Mouse (Mus musculus): ENCODE data around the gene Oas1g.
A peak's percentile ranks its signal among the peaks of the same experiment; 100 is the strongest.
"Not testable (repeated sequence)": the region's sequence is repeated elsewhere in the genome, so short reads cannot be mapped to it uniquely, and the experiment has no call there.

Oas1g gene

DNA sequence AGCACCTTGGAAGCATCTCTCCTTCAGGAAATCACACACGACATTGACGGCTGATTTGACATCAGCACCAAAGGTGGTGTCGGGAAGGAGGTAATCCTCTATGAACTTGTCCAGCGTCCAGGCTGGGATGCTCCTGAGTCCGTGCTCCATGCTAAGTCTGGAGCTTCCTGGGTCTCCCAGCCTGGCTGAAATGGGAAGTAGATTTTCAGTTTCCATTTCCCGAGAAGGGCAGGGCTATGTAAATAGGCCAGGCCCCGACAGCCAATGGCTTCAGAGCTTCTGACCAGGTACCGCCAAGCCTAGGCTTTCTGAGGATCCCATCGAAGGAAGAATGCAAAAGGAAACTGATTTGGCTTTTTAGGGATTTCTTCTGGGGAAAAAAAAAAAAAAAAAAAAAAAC is at the start of gene Oas1g:
TSS of gene Oas1g (minus strand) at position 201 of the 400 bp plus-strand sequence.
- not testable (repeated sequence) for DNase-seq (ENCODE audit: inconsistent age in 2 of 2, low spot score in 1 of 2)

DNA sequence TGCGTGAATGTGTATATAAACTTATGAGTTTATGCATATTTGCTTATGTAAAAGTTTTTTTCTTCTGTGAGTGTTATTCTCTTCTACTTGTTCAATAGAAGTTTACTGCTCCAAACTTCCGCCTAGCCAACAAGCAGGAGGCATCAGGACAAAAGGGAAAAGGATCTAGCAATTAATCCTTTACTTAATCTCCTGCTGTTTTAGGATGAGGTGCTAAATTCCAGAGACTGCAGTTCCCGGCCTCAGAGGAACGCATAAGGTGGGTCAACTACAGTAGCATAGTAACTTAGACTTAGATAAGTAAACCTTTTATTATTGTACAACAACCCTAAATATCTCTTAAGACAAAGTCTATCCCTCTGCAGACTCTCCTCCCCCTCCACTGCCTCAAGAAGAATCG is 46.6 kb upstream of the Oas1g start:
- DNase-seq (ENCODE audit: inconsistent age in 2 of 2, low spot score in 1 of 2) = no peak

DNA sequence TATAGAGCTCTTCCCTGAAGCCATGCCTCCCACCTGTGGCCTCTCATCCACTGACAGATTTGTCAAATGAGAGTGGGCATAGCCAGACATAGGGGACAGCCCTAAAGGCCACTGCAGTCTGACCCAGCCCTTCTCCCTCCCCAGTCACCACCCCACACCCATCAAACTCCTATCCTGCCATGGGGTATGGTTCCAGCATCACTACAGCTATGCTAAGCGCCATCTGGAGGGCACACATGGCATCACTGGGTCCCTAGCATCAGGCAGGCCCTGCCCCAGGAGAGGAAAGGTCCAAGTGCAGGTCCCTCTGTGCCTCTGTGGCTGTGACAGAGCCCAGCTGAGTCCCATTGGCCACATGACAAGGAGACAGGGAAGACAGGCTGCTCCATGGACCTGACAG is 39.6 kb upstream of the Oas1g start:
- no peak for DNase-seq (ENCODE audit: inconsistent age in 2 of 2, low spot score in 1 of 2)

DNA sequence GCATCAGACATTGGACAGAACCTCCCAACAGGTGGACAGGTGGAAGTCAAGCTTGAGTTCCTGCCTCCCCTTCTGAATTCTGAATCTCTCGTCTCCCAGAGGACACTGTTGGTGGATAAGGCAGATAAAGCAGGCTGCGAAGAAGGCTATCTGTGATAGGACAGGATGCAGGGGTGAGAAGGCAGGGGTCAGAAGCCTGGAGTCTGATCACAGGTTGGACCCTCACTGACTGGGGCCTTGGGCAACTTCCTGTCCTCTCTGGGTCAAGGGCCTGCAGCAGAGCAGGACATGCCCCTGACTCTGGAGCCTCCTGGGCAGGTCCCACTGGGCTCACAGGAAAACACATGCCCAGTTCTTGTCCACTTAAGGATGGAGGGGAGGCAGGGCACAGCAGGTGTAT is 38.9 kb upstream of the Oas1g start:
- not testable (repeated sequence) for DNase-seq (ENCODE audit: inconsistent age in 2 of 2, low spot score in 1 of 2)

DNA sequence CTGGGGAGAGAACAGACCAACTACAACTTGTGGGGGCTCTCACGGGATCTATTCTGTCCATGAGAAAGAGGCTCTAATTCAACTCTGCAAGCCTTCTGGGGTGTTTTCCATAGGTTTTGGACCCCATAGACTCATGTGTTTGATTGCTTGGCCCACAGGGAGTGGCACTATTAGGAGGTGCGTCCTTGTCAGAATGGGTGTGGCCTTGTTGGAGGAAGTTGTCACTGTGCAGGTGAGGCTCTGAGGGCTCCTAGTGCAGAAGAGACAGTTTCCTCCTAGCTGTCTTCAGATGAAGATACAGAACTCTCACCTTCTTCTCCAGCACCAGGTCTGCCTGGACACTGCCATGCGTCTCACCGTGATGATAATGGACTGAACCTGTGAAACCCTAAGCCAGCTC is 37.1 kb upstream of the Oas1g start:
- not testable (repeated sequence) for DNase-seq (ENCODE audit: inconsistent age in 2 of 2, low spot score in 1 of 2)

DNA sequence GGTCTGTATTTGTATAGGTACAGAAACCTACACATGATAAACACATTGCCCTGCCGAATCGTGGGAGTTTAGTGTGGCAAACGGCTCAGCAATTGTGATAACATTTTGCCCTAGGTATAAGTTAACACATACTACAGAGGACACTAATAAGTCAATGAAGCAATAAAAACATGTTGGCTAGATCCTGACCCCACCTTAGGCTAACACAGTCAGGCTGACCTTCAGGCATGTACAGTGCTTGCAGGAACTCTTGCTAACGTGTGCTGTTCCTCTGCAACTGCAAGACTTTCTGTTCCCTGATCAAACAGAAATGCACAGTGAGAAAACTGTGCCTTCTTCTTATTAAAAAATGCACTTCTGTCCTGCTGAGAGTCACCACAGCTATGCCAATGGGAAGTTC is 36.6 kb upstream of the Oas1g start:
- no peak for DNase-seq (ENCODE audit: inconsistent age in 2 of 2, low spot score in 1 of 2)

DNA sequence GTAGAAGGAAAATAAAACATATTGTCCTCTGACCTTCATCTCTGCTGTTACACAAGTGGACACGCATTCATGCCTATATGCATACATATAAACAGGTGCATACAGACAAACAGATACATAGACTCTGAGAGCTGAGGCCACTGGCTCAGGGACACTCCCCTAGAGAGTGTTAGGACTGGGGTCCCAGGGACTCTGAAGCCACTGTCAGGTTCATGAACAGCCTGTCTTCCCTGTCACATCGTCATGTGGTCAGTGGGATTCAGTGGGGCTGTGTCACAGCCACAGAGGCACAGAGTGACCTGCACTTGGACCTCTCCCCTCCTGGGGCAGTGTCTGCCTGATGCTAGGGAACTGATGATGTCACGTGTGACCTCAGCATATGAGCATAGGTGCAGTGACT is 32.9 kb upstream of the Oas1g start:
- no peak for DNase-seq (ENCODE audit: inconsistent age in 2 of 2, low spot score in 1 of 2)

DNA sequence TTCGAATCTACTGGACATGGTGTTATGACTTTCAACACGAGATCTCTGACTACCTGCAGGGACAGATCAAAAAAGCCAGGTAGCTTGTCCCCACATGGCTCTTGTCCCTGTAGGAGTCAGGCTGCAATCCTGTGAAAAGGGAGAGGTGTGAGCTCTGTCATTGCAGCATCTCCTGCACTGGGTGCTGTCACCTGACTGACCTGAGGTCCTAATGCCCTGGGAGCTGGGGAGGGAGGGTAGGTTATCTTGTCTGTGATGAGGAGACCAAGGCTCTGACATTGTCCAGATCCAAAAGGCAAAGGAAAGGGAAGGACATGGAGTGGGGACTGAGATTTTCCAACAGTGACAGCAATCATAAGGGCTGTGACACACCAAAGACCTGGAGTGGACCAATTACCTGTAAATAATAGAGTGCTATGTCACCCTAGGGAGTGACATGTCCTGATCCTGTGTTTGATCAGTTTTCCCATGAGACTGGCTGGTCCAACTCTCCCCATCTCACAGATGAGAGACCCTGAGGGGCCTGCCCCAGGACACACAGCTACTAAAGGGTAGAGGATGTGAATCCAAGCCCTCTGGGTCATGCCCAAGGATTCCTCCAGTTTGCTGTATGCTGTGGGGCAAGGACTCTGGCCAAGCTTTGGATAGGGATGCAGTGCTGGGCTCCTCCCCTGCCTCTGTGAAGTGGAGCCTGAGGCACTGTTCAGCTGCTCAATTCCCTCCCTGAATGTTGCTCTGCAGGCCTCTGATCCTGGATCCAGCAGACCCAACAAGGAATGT is 31.9 kb upstream of the Oas1g start:
- not testable (repeated sequence) for DNase-seq (ENCODE audit: inconsistent age in 2 of 2, low spot score in 1 of 2)

DNA sequence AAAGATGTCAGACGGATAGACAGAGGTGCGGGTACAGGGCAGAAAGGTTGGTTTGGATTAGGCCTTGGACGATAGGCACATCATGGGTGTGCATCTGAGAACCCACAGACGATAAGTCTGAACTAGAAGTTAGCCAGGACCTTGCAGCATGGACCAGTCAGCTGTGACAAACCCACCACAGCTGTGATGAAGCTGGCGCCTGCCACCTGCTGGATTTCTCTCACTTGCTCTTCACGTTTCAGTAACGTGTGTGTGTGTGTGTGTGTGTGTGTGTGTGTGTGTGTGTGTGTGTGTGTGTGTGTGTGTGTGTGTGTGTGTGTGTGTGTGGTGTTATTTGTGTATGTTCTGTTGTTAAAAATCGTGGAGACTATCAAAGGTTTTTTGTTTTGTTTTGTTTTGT is 26.8 kb upstream of the Oas1g start, which contains the start of gene Oas1d:
TSS of gene Oas1d (plus strand) at position 333 of the 400 bp plus-strand sequence.
- not testable (repeated sequence) for DNase-seq (ENCODE audit: inconsistent age in 2 of 2, low spot score in 1 of 2)

DNA sequence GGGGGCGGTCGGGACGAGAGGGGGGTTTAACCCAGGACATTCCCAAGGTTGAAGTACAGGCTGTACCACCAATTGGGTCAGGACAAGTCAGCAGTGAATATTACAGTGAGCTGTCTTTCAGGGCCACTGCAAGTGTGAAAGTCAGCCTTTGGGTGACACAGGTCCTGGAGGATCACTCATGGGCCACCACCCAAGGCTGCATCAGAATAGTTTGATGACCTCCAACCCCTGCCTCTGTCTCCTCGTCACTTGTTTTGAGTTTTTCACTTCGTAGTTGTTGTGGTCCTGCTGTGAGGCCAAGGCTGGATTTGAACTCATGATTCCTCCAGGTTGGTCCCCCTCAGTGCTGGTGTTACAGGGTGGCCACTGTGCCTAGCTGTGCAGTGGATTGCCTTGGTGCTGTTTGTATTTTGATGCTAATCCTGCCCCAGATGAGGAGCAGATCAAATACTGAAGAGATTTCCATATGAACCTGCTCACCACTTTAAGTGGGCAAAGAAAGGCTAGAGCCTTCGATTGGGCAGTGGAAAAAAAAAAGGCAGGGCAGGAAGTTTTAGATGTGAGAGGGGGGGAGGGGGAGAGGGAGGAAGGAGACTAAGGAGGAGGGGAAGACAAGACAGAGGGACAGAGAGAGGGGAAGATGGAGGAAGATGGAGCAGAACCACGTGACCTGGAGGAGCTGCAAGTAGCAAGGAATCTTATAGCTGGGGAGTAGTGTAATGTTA is 20.9 kb upstream of the Oas1g start:
- DNase-seq (ENCODE audit: inconsistent age in 2 of 2, low spot score in 1 of 2) = no peak

DNA sequence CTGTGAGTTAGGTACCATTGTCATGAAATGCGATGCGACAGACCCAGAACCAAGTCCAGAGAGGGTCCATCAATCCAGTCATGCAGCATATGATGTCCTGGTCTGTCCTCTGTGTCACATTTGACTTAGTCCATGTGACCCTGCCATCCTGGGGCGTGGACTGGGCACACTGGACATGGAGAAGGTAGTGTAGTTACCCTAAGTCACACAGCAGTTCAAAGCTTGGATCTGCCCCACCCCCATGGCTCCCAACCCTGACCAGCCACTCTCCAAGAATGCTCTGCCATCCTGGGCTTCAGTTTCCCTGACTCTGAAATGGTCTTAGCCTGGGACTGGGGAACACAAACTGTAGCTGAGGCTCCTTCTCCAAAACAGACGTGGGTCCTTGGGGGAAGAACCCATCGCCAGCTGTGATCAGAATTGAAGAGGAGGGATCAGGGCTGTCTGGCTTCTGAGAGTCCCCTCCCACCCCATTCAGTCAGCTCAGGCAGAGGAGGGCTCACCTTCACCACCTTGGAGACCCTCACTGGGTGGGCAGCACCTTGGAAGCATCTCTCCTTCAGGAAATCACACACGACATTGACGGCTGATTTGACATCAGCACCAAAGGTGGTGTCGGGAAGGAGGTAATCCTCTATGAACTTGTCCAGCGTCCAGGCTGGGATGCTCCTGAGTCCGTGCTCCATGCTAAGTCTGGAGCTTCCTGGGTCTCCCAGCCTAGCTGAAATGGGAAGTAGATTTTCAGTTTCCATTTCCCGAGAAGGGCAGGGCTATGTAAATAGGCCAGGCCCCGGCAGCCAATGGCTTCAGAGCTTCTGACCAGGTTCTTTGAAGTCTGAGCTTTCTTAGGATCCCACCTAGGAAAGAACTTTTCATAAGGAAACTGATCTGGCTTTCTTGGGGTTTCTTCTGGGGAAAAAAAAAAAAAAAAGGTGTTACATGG is 19.6 kb upstream of the Oas1g start, which contains the start of gene Oas1a:
TSS of gene Oas1a (minus strand) at position 731 of the 943 bp plus-strand sequence.
- peak in 1 of 2 experiments; percentile 32 for DNase-seq (ENCODE audit: inconsistent age in 2 of 2, low spot score in 1 of 2)

DNA sequence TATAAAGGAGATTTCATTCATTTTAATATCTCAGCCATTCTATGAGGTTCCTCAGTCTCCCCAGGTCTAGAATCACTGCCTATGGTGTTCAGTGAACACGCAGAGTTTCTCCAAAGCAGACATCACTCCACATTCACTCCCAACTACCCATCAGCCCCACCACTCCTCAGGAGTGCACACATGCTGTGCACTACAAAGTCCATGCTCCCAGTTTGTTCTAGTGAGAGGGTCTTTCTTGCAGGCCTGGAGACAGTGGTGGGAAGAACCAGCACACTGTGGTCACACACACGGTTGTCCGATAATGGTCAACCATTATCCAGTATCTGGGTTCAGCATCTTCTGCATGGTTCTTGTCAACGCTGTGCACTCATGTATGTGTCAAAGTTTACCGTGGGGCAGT is 14.6 kb upstream of the Oas1g start:
- DNase-seq (ENCODE audit: inconsistent age in 2 of 2, low spot score in 1 of 2) = no peak

DNA sequence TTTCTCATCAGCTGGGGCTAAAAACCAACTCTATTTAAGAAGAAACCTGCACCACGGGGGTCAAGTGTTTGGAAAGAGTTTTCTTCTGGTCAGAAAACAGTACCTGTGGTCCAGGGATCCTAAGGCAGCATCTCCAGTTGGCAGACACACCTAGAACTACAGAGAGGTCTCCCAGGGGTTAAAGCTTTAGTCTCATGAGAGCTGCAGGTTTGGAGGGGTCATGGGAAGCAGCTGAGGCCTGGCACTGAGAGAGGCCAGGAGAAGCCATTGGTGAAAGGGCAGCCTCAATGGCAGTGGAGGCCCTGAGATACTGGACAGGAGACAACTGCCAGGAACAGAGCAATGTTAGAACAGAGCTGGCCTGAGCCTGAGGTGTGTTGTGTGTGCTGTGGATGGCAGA is 13.3 kb upstream of the Oas1g start:
- DNase-seq (ENCODE audit: inconsistent age in 2 of 2, low spot score in 1 of 2) = no peak

DNA sequence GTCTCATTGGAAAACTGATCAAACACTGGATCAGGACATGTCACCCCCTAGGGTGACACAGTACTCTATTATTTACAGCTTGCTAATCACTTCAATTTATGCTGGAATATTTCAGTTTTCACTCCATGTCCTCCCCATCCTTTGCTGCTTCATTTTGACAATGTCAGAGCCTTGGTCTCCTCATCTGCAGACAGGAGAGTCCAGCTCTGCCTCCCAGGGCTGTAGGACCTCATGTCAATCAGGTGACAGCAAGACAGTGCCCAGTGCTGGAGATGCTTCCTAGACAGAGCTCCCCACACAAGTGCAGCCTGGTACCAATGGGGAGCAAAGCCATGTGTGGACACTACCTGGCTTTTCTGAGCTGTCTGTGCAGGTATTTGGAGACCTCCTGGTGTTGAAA is 11.3 kb upstream of the Oas1g start:
- DNase-seq (ENCODE audit: inconsistent age in 2 of 2, low spot score in 1 of 2) = no peak

DNA sequence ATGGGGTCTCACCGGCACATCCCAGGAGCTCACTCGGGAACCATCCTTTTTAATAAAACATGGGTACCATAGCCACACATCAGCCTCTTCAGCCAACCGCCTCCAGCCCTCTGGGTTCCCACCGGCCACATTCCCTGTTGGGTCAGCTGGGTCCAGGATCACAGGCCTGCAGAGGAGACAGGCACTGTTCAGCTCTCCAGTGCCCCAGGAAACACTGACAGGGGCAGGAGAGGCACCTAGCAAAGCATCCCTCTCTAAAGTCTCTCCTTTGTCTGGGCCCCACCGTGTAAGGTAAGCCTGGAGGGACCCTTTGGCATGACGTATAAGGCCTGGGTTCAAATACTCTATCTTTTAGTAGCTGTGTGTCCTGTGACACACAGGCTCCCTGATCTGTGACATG is 10.9 kb upstream of the Oas1g start:
- DNase-seq (ENCODE audit: inconsistent age in 2 of 2, low spot score in 1 of 2) = no peak

DNA sequence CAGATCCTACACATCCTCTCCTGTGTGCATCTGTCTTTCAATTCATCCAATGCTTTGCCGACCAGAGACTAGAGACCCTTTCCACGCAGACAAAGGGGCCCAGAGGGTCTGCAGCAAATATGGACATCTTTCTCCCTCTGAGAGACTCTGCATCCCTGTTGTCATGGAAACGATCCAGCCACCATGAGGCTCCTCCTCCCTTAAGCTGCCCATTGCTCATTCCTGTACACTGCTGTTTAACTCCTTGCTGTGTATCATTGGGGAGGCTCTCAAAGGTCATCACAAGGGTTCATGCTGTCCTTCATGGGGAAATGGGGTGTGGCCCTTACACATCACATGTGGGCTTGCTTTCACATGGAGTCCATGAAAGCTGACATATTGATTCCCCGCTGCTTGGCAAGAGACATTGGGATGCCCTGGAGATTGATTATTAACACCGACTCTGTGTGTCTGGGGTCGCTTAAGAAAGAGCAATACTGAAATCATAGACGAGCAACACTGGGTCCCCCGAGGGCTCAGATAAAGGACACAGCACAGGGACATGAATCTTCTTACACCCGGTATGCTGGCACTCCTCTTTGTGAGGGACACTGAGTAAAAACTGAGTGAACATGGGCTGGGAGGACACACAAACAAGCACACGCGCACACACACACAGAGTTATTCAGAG is 8.0 kb upstream of the Oas1g start:
- no peak for DNase-seq (ENCODE audit: inconsistent age in 2 of 2, low spot score in 1 of 2)

DNA sequence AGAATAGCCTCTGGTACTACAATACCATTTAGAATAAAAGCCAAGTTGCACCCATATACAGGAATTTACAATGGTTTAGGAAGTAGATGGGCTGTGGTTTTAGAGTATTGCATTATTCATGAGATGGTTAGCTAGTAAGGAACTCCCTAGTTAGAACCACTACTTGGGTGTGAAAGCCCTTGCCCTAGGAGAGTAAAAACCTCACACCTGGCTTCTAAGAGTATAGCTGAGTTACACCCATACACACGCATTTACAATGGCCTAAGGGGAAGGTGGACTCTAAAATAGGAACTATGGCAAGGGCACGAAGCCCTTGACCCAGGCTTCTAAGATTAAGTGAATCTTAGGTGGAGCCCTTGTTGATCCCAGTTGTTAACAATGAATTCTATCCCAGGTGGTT is 7.3 kb upstream of the Oas1g start:
- DNase-seq (ENCODE audit: inconsistent age in 2 of 2, low spot score in 1 of 2) = not testable (repeated sequence)

DNA sequence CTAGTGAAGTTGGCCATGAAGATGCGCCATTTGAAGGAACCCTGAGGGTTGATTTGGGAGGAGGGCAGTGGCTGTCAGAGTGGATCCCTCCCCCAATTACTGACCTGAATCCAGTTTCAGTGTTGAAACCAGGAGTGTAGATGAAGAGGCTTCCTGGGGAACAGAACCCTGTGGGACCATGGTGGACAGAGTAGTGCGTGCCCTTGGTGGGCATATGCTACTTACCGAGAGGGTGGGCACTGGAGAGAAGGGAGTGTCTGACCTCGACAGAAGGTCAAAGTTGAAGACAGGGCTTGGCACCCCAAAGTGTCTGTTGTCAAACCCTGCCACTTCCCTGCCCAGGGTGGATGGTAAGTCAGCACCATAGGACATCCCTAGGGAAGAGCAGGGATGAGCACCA is 6.5 kb upstream of the Oas1g start:
- DNase-seq (ENCODE audit: inconsistent age in 2 of 2, low spot score in 1 of 2) = not testable (repeated sequence)

DNA sequence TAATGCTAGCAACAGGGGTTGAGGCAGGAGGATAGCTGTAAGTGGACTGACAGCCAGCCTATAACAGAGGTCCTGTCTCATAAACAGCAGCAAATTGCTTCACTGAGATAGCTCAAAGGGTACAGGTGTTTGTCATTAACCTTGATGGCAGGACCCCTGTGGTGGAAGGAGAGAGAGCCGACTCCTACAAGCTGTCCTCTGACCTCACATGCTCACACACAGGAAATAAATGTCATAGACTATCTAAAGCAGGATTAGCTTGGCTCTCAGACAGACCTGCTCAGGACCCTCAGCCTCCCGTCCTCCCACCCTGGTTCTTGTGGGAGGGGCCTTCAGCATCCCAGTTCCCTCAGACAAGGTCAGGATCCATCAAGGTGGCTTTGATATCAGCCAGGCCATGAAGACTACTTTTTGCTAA is 4.8 kb upstream of the Oas1g start:
- no peak for DNase-seq (ENCODE audit: inconsistent age in 2 of 2, low spot score in 1 of 2)

DNA sequence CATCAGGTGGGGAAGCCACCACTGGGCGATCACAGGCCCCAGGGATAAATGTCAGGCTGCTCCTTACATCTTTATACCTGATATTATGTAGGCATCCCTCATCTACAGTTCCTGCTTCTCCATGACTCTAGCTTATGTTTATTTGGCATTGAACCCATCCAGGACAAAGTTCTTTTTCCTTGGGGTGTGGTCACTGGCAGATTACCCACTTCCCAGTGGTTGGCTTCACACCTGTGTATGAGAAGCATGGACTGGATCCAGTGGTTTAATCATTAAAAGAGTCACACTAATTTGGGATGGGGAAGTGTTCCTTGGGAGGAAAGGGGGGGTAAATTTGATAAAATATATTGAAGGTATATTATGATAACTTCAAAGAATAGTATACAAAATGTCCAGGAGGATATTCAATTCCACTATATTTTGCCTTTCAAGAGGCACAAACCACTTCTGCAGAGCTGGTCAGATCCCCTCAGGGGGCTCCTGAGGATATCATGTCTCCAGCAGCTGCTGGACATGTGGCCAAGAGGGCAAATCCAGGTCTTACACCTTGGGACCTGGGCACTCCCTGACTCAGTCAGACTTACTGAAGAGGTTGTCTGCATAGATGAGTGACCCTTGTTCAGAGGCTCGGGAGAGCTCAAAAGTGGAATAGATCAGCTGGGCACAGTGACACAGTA is 4.3 kb upstream of the Oas1g start:
- DNase-seq (ENCODE audit: inconsistent age in 2 of 2, low spot score in 1 of 2) = not testable (repeated sequence)

All from adrenal gland, adult (tissue).